Mouse (Mus musculus): ENCODE measurements at regions not wholly inside any gene's neighbourhood (a gene's known extent, or its start where the extent isn't known, plus 50 kb on each side); places are given as distances from the start of the nearest gene placed in this dataset.

- DNase-seq (ENCODE audit: low spot score), result no peak
Measured at GRCm38 (mm10) chr11:112839721-112840494, 57.9 kb downstream of the Sox9 start.

GRCm38 (mm10) chr11:112840495-112840828 is 58.4 kb downstream of the Sox9 start:
- DNase-seq (ENCODE audit: low spot score), result no peak

GRCm38 (mm10) chr11:112844258-112844901 is 62.4 kb downstream of the Sox9 start:
- no peak for DNase-seq (ENCODE audit: low spot score)

- no peak for DNase-seq (ENCODE audit: low spot score)
Measured at GRCm38 (mm10) chr11:112847146-112847545, 65.1 kb downstream of the Sox9 start.

GRCm38 (mm10) chr11:112847851-112848250 is 65.8 kb downstream of the Sox9 start:
- no peak for DNase-seq (ENCODE audit: low spot score)

- no peak for DNase-seq (ENCODE audit: low spot score)
Measured at GRCm38 (mm10) chr11:112849974-112850373, 68.0 kb downstream of the Sox9 start.

GRCm38 (mm10) chr11:112850532-112851272 is 68.7 kb downstream of the Sox9 start:
- no peak for DNase-seq (ENCODE audit: low spot score)

GRCm38 (mm10) chr11:112851321-112851720 is 69.3 kb downstream of the Sox9 start:
- no peak for DNase-seq (ENCODE audit: low spot score)

GRCm38 (mm10) chr11:112855975-112856374 is 74.0 kb downstream of the Sox9 start:
- DNase-seq (ENCODE audit: low spot score), result no peak

- DNase-seq (ENCODE audit: low spot score), result no peak
Measured at GRCm38 (mm10) chr11:112859309-112859708, 77.3 kb downstream of the Sox9 start.

GRCm38 (mm10) chr11:112860797-112861196 is 78.8 kb downstream of the Sox9 start:
- DNase-seq (ENCODE audit: low spot score), result no peak

- DNase-seq (ENCODE audit: low spot score), result no peak
Measured at GRCm38 (mm10) chr11:112861233-112861632, 79.2 kb downstream of the Sox9 start.

GRCm38 (mm10) chr11:112865836-112866235 is 83.8 kb downstream of the Sox9 start:
- DNase-seq (ENCODE audit: low spot score), result no peak

GRCm38 (mm10) chr11:112869571-112869970 is 87.5 kb downstream of the Sox9 start:
- no peak for DNase-seq (ENCODE audit: low spot score)

- no peak for DNase-seq (ENCODE audit: low spot score)
Measured at GRCm38 (mm10) chr11:112870201-112871035, 88.4 kb downstream of the Sox9 start.

GRCm38 (mm10) chr11:112872677-112873367 is 90.8 kb downstream of the Sox9 start:
- DNase-seq (ENCODE audit: low spot score), result no peak

- no peak for DNase-seq (ENCODE audit: low spot score)
Measured at GRCm38 (mm10) chr11:112874239-112874638, 92.2 kb downstream of the Sox9 start.

GRCm38 (mm10) chr11:112876226-112876625 is 94.2 kb downstream of the Sox9 start:
- DNase-seq (ENCODE audit: low spot score), result no peak

- no peak for DNase-seq (ENCODE audit: low spot score)
Measured at GRCm38 (mm10) chr11:112878436-112878835, 96.4 kb downstream of the Sox9 start.

GRCm38 (mm10) chr11:112880736-112881135 is 98.7 kb downstream of the Sox9 start:
- DNase-seq (ENCODE audit: low spot score), result no peak

- no peak for DNase-seq (ENCODE audit: low spot score)
Measured at GRCm38 (mm10) chr11:112885336-112885940, 103.4 kb downstream of the Sox9 start.
